Mouse (Mus musculus): ENCODE results near the gene Ung.

Gene Ung

GRCm38 (mm10) chr5:114163117-114163696, 33.0 kb downstream of the Ung start:
- no peak for DNase-seq (ENCODE audit: low spot score in 2 of 2)

DNA sequence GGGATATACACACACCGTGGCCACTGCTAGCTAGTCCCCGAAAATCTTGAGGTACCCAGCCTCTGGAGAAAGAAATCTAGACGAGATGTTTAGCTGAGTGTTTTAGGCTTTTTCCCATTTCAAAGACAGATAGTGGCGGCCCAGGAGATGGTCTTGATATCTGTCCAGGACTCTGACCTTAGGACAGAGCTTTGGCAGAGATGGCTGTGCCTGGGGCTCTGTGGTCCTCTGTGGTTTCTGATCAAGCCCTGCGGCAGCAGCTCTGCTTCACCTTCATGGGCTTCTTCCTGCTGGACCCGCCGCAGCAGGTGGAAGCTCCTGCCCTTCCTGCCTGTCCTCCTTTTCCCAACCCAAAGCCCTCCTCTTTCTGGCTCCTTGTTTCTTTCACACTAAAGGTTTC, 40.2 kb downstream of the Ung start:
- DNase-seq (ENCODE audit: low spot score in 2 of 2): no peak

GRCm38 (mm10) chr5:114172936-114173335, 42.8 kb downstream of the Ung start:
- no peak for DNase-seq (ENCODE audit: low spot score in 2 of 2)

DNA sequence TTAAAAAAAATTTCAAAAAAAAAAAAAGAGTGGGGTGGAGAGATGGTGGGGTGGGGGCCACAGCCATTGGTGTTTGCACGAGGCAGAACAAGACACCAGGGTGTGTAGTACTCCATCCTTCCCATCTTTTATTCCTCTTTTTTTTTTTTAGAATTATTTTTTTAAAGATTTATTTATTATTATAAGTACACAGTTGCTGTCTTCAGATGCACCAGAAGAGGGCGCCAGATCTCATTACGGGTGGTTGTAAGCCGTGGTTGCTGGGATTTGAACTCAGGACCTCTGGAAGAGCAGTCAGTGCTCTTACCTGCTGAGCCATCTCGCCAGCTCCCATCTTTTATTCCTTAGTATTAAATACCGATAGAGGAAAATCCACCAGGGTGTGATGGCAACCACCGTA, 43.3 kb downstream of the Ung start:
- no peak for DNase-seq (ENCODE audit: low spot score in 2 of 2)

- no peak for DNase-seq (ENCODE audit: low spot score in 2 of 2)
Observed at GRCm38 (mm10) chr5:114173877-114174581, 43.8 kb downstream of the Ung start.

- no peak for DNase-seq (ENCODE audit: low spot score in 2 of 2)
Observed at GRCm38 (mm10) chr5:114174639-114175038, 44.5 kb downstream of the Ung start.

- DNase-seq (ENCODE audit: low spot score in 2 of 2): peak; percentile 69 to 90
Observed at GRCm38 (mm10) chr5:114175596-114176171, 45.5 kb downstream of the Ung start.

GRCm38 (mm10) chr5:114176548-114177400, 46.6 kb downstream of the Ung start:
- DNase-seq (ENCODE audit: low spot score in 2 of 2): no peak

DNA sequence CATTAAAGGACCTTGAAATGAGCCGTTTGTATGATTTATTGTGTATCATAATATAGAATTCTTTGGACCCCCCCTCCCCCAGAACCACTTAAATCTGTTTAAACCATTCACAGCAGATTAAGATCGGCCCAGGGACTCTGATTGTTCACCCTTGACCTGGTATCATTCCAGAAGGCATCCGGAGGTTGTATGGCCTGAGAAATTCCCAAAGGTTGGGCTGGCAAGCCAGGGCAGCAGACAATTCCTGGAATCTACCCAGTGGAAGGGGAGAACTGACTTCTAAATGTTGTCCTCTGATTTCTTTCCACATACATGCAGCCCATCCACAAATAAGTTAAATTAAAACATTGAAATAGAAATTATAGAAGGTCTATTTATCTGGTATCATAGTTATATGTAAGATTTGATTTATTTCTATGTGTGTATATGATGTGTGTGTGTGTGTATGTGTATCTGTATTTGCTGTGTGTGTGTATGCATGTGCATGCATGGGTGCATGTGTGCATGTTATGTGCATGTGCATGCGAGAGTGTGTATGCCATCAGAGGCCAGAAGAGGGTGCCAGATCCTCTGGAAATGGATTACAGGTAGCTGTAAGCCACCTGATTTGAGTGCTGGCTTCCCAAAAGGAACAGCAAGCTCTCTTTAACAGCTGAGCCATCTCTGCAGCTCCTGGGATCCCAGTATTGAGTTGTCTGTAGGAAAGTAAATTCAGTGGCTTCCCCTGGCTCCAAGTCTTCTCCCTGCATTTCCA, 48.0 kb downstream of the Ung start:
- no peak for DNase-seq (ENCODE audit: low spot score in 2 of 2)

DNA sequence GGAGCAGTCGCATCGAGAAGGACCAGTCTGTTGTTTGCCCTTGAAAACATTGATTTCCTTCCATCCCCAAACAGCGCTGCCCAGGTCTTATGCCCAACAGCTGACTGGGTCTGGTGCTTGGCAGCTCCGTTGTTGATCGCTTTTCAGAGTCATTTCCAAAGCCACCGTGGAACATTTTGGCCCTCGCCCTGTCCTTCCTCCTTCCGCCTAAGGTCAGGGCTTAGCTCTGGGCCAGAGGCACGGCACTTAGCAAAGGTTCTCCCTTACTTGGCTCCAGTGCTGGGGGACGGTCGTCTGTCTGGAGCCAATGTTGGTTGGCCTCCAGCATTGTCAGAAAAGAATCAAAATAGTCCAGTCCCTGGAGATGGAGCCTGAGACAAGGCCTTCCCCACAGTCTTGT, 49.4 kb downstream of the Ung start:
- DNase-seq (ENCODE audit: low spot score in 2 of 2): no peak

DNA sequence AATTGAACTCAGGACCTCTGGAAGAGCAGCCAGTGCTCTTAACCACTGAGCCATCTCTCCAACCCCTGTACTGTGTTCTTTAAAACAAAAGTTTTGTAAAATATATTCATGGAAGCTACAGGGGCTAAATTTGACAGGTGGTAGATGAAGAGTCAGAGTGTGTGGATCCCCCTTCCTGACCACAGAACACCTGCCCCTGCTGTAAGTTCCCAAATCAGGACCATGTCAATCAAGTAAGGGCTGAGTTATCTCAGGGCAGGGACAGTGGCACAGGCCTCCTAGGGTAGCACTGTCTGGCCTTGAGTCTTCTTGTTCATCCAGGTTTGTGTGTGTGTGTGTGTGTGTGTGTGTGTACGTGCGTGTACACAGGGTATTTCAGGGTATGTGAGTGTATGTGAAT, 53.3 kb downstream of the Ung start:
- no peak for DNase-seq (ENCODE audit: low spot score in 2 of 2)

DNA sequence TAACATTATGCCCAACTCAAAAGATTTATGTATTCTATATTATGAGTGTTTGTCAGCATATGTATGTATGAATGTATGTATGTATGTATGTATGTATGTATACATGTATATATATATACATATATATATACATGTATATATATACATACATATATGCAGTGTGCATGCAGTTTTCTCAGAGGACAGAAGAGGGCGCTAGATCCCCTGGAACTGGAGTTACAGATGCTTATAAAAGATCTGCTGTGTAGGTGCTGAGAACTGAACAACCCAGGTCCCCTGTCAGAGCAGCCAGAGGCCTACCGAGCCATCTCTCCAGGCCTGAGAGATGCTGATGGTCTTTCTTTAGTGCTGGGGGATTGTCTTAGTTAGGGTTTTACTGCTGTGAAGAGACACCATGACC, 56.9 kb downstream of the Ung start:
- no peak for DNase-seq (ENCODE audit: low spot score in 2 of 2)
